Mouse (Mus musculus) right cerebral cortex, postnatal 4 days (tissue): ENCODE results near the gene Slu7.
A peak's percentile ranks its signal among the peaks of the same experiment; 100 is the strongest.

Source experiments
- DNase-seq: peaks from one replicate; pipeline ENCODE4 v3.0.0-alpha.2; 2022

Gene Slu7

GRCm38 (mm10) chr11:43433254-43434023 lies at the start of gene Slu7:
TSS of gene Slu7 (plus strand) at chr11:43433744.
- DNase-seq, result peak; percentile 75

GRCm38 (mm10) chr11:43385055-43385649 lies 48.4 kb upstream of the Slu7 start:
- peak; percentile 46 for DNase-seq

GRCm38 (mm10) chr11:43385716-43386115 lies 47.8 kb upstream of the Slu7 start:
- DNase-seq, result peak; percentile 18

GRCm38 (mm10) chr11:43387004-43387880 lies 46.3 kb upstream of the Slu7 start:
- DNase-seq, result no peak

GRCm38 (mm10) chr11:43388122-43389097 lies 45.1 kb upstream of the Slu7 start:
- no peak for DNase-seq

- no peak for DNase-seq
Measured at GRCm38 (mm10) chr11:43389118-43389517, 44.4 kb upstream of the Slu7 start.

- DNase-seq, result no peak
Measured at GRCm38 (mm10) chr11:43392757-43393156, 40.8 kb upstream of the Slu7 start.

GRCm38 (mm10) chr11:43393325-43393724 lies 40.2 kb upstream of the Slu7 start:
- no peak for DNase-seq

GRCm38 (mm10) chr11:43395073-43395948 lies 38.2 kb upstream of the Slu7 start:
- no peak for DNase-seq

GRCm38 (mm10) chr11:43396246-43396645 lies 37.3 kb upstream of the Slu7 start:
- DNase-seq, result no peak

GRCm38 (mm10) chr11:43396672-43397071 lies 36.9 kb upstream of the Slu7 start:
- no peak for DNase-seq

GRCm38 (mm10) chr11:43399297-43399696 lies 34.2 kb upstream of the Slu7 start:
- DNase-seq, result no peak

GRCm38 (mm10) chr11:43400131-43400530 lies 33.4 kb upstream of the Slu7 start:
- DNase-seq, result no peak

GRCm38 (mm10) chr11:43404150-43404807 lies 29.3 kb upstream of the Slu7 start:
- DNase-seq, result no peak

- no peak for DNase-seq
Measured at GRCm38 (mm10) chr11:43408888-43409287, 24.7 kb upstream of the Slu7 start.

- no peak for DNase-seq
Measured at GRCm38 (mm10) chr11:43410291-43410690, 23.3 kb upstream of the Slu7 start.

- DNase-seq, result peak; percentile 68
Measured at GRCm38 (mm10) chr11:43411413-43411812, 22.1 kb upstream of the Slu7 start.

- DNase-seq, result peak; percentile 89
Measured at GRCm38 (mm10) chr11:43412771-43413451, 20.6 kb upstream of the Slu7 start.

- DNase-seq, result no peak
Measured at GRCm38 (mm10) chr11:43417201-43417600, 16.3 kb upstream of the Slu7 start.

GRCm38 (mm10) chr11:43424386-43424785 lies 9.2 kb upstream of the Slu7 start:
- peak; percentile 37 for DNase-seq
